Mouse (Mus musculus): ENCODE results near the gene Atcay. TPM values are rescaled to one million over a fixed set of nuclear protein-coding genes. Genes with fewer than 3 reads are reported as not detected.
"Not testable (repeated sequence)": the region's sequence is repeated elsewhere in the genome, so short reads cannot be mapped to it uniquely, and the experiment has no call there.

Atcay gene
- polyA plus RNA-seq, 1 experiment from 2014 or later, result 4.1 TPM

DNA sequence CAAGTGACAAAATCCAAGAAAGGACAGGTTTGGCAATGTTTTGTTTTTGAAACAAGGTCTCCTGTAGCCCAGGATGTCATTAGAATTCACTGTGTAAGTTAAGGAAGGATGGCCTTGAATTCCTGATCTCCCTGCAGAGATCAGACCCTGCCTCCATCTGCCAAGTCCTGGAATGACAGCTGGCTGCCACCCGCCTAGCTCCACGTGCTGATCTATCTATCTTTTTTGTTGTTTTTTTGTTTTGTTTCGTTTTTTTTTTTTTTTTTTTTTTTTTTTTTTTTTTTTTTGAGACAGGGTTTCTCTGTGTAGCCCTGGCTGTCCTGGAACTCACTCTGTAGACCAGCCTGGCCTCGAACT, 55.3 kb downstream of the Atcay start:
- not testable (repeated sequence) for H3K9me3 ChIP-seq (replicated peaks; ENCODE audit: control insufficient read depth, low read length); H3K27me3 ChIP-seq (ENCODE audit: control insufficient read depth, insufficient read depth, low read length); H3K4me3 ChIP-seq (ENCODE audit: low read depth, low read length); H3K4me1 ChIP-seq (ENCODE audit: control insufficient read depth, insufficient read depth, low read length); ATAC-seq (replicated peaks; ENCODE audit: insufficient number of reproducible peaks, low FRiP score, low TSS enrichment, low read depth); H3K4me2 ChIP-seq (ENCODE audit: low read depth, low read length); H3K9ac ChIP-seq (replicated peaks; ENCODE audit: low read length)
- Histone ChIP-seq H3K36me3 (replicated peaks; ENCODE audit: control insufficient read depth, insufficient read depth, low read depth, low read length) (peaks cover 25% of the 10 kb centered on the region), H3K27ac (replicated peaks; ENCODE audit: low read depth, low read length) (peak overlapping the region; percentile 1; the same call in 1 of the 2 replicates)
- 9% methylated on average over 4 of the region's 4 CpGs for WGBS
- peak; percentile 19 for DNase-seq (ENCODE audit: low spot score)

DNA sequence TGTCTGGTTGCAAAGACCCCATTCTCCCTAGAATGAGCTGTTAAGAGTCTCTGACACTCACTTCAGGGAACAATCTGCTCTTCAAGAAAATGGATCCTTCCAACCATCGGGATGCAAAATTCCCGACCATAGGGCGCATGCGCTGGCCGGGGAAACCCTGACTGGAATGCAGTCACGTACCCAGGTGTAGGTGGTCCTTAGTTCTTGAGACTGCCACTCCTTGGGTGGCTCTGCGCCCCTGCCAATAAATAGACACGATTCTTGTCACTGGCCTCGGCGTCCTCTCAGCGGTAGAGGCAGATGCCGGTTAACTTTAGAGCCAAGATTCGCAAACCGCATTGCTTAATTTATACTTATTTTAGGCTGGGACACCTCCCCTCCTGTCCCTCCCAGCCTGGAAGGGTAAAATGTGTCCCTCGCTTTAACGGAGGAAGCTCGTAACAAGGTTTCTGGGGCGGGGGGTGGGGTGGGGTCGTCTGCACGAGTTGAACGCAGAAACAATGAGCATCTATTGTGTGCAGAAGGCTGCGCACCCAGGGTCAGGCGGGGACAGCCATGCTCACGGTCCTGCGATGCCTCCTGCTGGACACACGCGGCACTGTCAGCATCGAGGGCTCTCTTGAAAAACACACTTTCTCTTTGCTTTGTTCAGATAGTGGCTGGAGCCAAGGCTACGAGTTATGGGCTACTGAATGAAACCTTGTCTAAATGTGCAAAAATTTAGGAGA, 55.9 kb downstream of the Atcay start:
- peak overlapping the region; percentile 82 for H3K27ac ChIP-seq (replicated peaks; ENCODE audit: low read depth, low read length)
- peaks cover 2% of the 10 kb centered on the region; the same call in 1 of the 2 replicates for H3K4me1 ChIP-seq (ENCODE audit: control insufficient read depth, insufficient read depth, low read length)
- H3K9me3 ChIP-seq (replicated peaks; ENCODE audit: control insufficient read depth, low read length), result no peaks in the 10 kb centered on the region
- ATAC-seq (replicated peaks; ENCODE audit: insufficient number of reproducible peaks, low FRiP score, low TSS enrichment, low read depth), result peak; percentile 64
- no peaks in the 10 kb centered on the region for H3K27me3 ChIP-seq (ENCODE audit: control insufficient read depth, insufficient read depth, low read length)
- DNase-seq (ENCODE audit: low spot score), result peak; percentile 94
- peak overlapping the region; percentile 72 for H3K4me2 ChIP-seq (ENCODE audit: low read depth, low read length)
- 2% methylated on average over 29 of the region's 29 CpGs for WGBS
- H3K9ac ChIP-seq (replicated peaks; ENCODE audit: low read length), result peak overlapping the region; percentile 65
- peaks cover 20% of the 10 kb centered on the region for H3K36me3 ChIP-seq (replicated peaks; ENCODE audit: control insufficient read depth, insufficient read depth, low read depth, low read length)
- H3K4me3 ChIP-seq (ENCODE audit: low read depth, low read length), result peak overlapping the region; percentile 34

DNA sequence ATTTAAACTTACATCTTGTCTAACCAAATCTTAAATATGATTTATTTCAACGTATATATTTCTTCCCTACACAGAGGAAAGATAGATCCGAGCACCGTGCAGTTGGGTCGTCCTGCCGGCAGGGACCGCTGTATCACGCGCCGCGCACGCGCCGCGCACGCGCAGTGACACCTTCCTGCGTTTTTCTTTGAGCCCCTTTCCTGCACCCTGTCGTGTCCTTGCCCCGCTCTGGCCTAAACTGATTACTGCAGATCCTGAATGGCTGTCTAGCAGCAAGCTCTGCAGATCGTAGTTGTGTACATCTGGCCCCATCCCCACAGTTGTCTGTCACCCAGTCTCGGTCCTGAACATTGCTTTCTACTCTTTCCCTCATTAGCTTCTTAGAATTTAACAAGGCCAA, 57.5 kb downstream of the Atcay start:
- Histone ChIP-seq H3K4me3 (ENCODE audit: low read depth, low read length) (no peak overlapping the region), H3K27me3 (ENCODE audit: control insufficient read depth, insufficient read depth, low read length) (no peaks in the 10 kb centered on the region), H3K36me3 (replicated peaks; ENCODE audit: control insufficient read depth, insufficient read depth, low read depth, low read length) (peaks cover 6% of the 10 kb centered on the region), H3K9me3 (replicated peaks; ENCODE audit: control insufficient read depth, low read length) (no peaks in the 10 kb centered on the region), H3K27ac (replicated peaks; ENCODE audit: low read depth, low read length) (peak overlapping the region; percentile 71), H3K9ac (replicated peaks; ENCODE audit: low read length) (peak overlapping the region; percentile 46), H3K4me1 (ENCODE audit: control insufficient read depth, insufficient read depth, low read length) (0 out of 2 replicates have a peak, but pooled peaks cover 2% of the 10 kb centered on the region), H3K4me2 (ENCODE audit: low read depth, low read length) (peak overlapping the region; percentile 13; the same call in 1 of the 2 replicates)
- WGBS, result 5% methylated on average over 21 of the region's 21 CpGs
- DNase-seq (ENCODE audit: low spot score) (peak; percentile 89), ATAC-seq (replicated peaks; ENCODE audit: insufficient number of reproducible peaks, low FRiP score, low TSS enrichment, low read depth) (no peak)

DNA sequence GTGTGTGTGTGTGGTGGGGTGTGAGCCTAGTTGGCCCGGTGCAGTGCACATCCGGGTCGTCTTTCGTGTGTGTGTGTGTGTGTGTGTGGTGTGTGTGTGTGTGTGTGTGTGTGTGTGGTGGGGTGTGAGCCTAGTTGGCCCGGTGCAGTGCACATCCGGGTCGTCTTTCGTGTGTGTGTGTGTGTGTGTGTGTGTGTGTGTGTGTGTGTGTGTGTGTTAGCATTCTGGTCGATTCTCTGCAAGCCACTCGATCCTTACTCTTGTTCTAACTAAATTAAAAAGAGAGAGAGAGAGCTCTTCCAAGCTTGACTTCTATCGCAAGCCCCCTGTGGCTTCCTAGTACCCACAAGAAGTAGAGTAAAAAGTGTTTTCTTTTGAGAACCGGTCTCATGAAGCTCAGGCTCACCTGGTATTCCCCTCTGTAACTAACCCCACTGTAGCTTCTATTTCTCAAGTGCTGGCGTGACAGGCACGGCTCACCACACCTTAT, 61.2 kb downstream of the Atcay start:
- H3K4me2 ChIP-seq (ENCODE audit: low read depth, low read length); H3K4me1 ChIP-seq (ENCODE audit: control insufficient read depth, insufficient read depth, low read length); DNase-seq (ENCODE audit: low spot score); ATAC-seq (replicated peaks; ENCODE audit: insufficient number of reproducible peaks, low FRiP score, low TSS enrichment, low read depth); H3K27ac ChIP-seq (replicated peaks; ENCODE audit: low read depth, low read length); H3K27me3 ChIP-seq (ENCODE audit: control insufficient read depth, insufficient read depth, low read length); H3K9me3 ChIP-seq (replicated peaks; ENCODE audit: control insufficient read depth, low read length); H3K4me3 ChIP-seq (ENCODE audit: low read depth, low read length); H3K9ac ChIP-seq (replicated peaks; ENCODE audit: low read length); H3K36me3 ChIP-seq (replicated peaks; ENCODE audit: control insufficient read depth, insufficient read depth, low read depth, low read length): not testable (repeated sequence)
- WGBS, result 42% methylated on average over 13 of the region's 14 CpGs

DNA sequence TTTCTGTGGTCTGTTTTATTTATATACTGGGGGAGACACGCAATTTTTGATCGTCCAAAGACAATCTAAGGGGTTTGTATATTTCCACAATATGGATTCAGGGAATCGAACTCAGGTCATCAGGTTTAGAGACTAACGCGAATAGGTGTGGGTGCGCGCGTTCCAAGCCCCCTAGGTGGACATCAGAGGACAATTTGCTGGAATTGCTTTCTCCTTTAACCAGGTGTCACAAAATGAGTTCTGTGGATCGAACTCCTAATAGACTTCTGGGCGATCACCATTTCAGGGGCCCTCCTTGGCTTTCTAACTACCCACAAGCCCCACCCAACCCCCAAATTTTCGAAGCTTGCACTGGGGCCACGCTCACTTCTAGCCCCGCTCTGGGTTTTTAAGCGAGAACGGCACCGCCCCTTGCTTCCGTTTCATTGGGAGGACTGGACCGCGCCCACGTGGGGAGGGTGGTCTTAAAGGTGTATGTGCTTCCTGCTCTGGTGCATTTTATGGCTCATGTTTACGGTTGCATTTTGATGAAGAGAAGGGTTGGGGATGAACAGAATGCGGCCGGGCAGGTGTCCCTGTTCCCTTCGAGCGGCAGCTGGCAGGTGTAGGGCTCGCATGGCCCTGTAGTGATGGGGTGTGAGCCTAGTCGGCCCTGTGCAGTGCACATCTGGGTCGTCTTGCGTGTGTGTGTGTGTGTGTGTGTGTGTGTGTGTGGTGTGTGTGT, 62.0 kb downstream of the Atcay start:
- Histone ChIP-seq H3K27ac (replicated peaks; ENCODE audit: low read depth, low read length) (peak overlapping the region; percentile 36; the same call in 1 of the 2 replicates), H3K9ac (replicated peaks; ENCODE audit: low read length) (peak overlapping the region; percentile 48), H3K4me2 (ENCODE audit: low read depth, low read length) (peak overlapping the region; percentile 55), H3K27me3 (ENCODE audit: control insufficient read depth, insufficient read depth, low read length) (no peaks in the 10 kb centered on the region), H3K4me1 (ENCODE audit: control insufficient read depth, insufficient read depth, low read length) (peaks cover 2% of the 10 kb centered on the region; the same call in 1 of the 2 replicates), H3K36me3 (replicated peaks; ENCODE audit: control insufficient read depth, insufficient read depth, low read depth, low read length) (no peaks in the 10 kb centered on the region; the same call in 1 of the 2 replicates), H3K9me3 (replicated peaks; ENCODE audit: control insufficient read depth, low read length) (no peaks in the 10 kb centered on the region), H3K4me3 (ENCODE audit: low read depth, low read length) (peak overlapping the region; percentile 96)
- DNase-seq (ENCODE audit: low spot score) (peak; percentile 87), ATAC-seq (replicated peaks; ENCODE audit: insufficient number of reproducible peaks, low FRiP score, low TSS enrichment, low read depth) (0 out of 2 replicates have a peak, but pooled peaks have one; percentile 16)
- 4% methylated on average over 29 of the region's 29 CpGs for WGBS

DNA sequence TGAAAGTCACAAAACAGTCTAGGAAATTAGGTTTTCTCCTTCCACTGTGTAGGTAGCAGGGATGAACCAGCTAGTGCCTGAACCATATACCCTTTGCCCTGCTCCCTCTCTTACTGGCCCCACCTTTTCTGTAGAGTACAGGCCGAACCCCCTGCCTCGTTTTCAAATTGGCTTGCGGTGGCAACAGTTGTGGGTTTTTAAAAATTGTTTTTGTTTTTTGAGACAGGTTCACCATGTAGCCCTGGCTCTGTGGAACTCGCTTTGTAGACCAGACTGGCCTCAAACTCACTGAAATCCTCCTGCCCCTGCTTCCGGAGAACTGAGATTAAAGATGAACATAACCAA, 62.6 kb downstream of the Atcay start:
- 8% methylated on average over 5 of the region's 5 CpGs for WGBS
- peak overlapping the region; percentile 96 for H3K4me3 ChIP-seq (ENCODE audit: low read depth, low read length)
- H3K9ac ChIP-seq (replicated peaks; ENCODE audit: low read length), result no peak overlapping the region
- no peaks in the 10 kb centered on the region; the same call in 1 of the 2 replicates for H3K36me3 ChIP-seq (replicated peaks; ENCODE audit: control insufficient read depth, insufficient read depth, low read depth, low read length)
- H3K9me3 ChIP-seq (replicated peaks; ENCODE audit: control insufficient read depth, low read length), result no peaks in the 10 kb centered on the region
- DNase-seq (ENCODE audit: low spot score) (no peak), ATAC-seq (replicated peaks; ENCODE audit: insufficient number of reproducible peaks, low FRiP score, low TSS enrichment, low read depth) (peak; percentile 64)
- no peaks in the 10 kb centered on the region for H3K27me3 ChIP-seq (ENCODE audit: control insufficient read depth, insufficient read depth, low read length)
- peak overlapping the region; percentile 36; the same call in 1 of the 2 replicates for H3K27ac ChIP-seq (replicated peaks; ENCODE audit: low read depth, low read length)
- peaks cover 2% of the 10 kb centered on the region; the same call in 1 of the 2 replicates for H3K4me1 ChIP-seq (ENCODE audit: control insufficient read depth, insufficient read depth, low read length)
- peak overlapping the region; percentile 55 for H3K4me2 ChIP-seq (ENCODE audit: low read depth, low read length)

DNA sequence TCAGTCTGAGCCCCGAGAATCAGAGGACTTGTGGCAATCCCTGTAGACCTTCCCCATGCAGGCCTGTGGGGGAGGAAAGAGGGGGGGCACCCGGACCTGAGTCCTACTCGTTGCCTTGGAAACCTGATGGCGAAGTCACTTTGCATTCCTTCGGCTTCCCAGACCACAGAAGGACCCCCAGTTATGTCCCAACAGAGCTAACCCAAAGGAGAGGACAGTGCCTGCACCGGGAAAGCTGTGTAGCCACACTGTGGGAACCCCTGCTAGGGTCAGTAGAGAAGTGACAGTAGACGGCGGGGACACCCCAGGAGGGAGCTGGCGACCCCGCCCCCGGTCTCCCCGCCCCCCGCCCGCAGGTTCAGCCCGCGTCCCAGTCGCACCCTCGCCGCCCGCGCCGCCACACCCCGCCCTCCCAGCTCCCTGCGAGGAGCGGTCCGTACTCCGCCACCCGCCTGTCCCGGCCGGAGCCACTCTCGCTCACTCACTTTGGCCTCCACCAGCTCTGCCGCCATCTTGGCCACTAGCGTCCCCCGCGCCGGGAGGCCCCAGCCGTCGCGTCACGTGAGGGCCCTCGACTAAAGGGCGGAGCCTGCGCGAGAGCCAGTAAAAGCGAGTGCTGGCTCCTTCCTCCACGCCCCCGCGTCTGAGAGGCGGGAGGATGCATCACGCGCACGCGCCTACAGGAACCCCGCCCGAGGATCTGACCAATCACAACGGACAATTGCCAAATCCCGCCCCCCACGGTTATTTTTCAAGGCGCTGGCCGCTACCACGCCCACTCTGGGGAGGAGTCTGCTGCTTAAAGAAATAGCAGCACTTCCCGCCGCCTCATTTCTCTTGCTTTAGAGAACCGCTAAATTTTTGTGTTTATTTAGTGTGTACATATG, 63.2 kb downstream of the Atcay start, which contains the start of gene Pias4:
Gene Pias4 (minus strand): TSS at position 724 of the 887 bp plus-strand sequence.
- Histone ChIP-seq H3K4me3 (ENCODE audit: low read depth, low read length) (peak within 1 kb of the TSS; percentile 96), H3K27ac (replicated peaks; ENCODE audit: low read depth, low read length) (peak within 1 kb of the TSS; percentile 36; the same call in 1 of the 2 replicates), H3K36me3 (replicated peaks; ENCODE audit: control insufficient read depth, insufficient read depth, low read depth, low read length) (no peaks in the 10 kb centered on the region; the same call in 1 of the 2 replicates), H3K9me3 (replicated peaks; ENCODE audit: control insufficient read depth, low read length) (no peaks in the 10 kb centered on the region), H3K4me1 (ENCODE audit: control insufficient read depth, insufficient read depth, low read length) (peaks cover 2% of the 10 kb centered on the region; the same call in 1 of the 2 replicates), H3K9ac (replicated peaks; ENCODE audit: low read length) (peak within 1 kb of the TSS; percentile 86), H3K4me2 (ENCODE audit: low read depth, low read length) (peak within 1 kb of the TSS; percentile 81), H3K27me3 (ENCODE audit: control insufficient read depth, insufficient read depth, low read length) (no peaks in the 10 kb centered on the region)
- peak; percentile 100 for DNase-seq (ENCODE audit: low spot score)
- under 1% methylated on average over 55 of the region's 64 CpGs for WGBS
- ATAC-seq (replicated peaks; ENCODE audit: insufficient number of reproducible peaks, low FRiP score, low TSS enrichment, low read depth), result peak; percentile 65
